Mouse (Mus musculus) kidney, adult 11 months (tissue): ENCODE results near the gene Fpr-rs6.

ENCODE experiments used
- DNase-seq: peaks from one replicate; pipeline ENCODE4 v3.0.0; 2022

The Fpr-rs6 gene

GRCm38 (mm10) chr17:20182997-20183396 lies at the start of gene Fpr-rs6:
Gene Fpr-rs6, minus strand, starts transcription at chr17:20183097.
- DNase-seq: no peak
